Mouse (Mus musculus): ENCODE data around the gene Tbc1d24.

The Tbc1d24 gene

GRCm38 (mm10) chr17:24205284-24205888, at the start of gene Tbc1d24:
Gene Tbc1d24 (minus strand): TSS chr17:24205562.
- peak; percentile 91 for DNase-seq

- DNase-seq, result no peak
Measured at GRCm38 (mm10) chr17:24252329-24252728, 47.0 kb upstream of the Tbc1d24 start.

GRCm38 (mm10) chr17:24251320-24252069, 46.1 kb upstream of the Tbc1d24 start, which contains the start of gene Ccnf:
Gene Ccnf (minus strand): TSS chr17:24251484.
- DNase-seq, result peak; percentile 93

- DNase-seq, result no peak
Measured at GRCm38 (mm10) chr17:24250988-24251319, 45.6 kb upstream of the Tbc1d24 start.

- DNase-seq, result no peak
Measured at GRCm38 (mm10) chr17:24248641-24249040, 43.3 kb upstream of the Tbc1d24 start.

GRCm38 (mm10) chr17:24244061-24244460, 38.7 kb upstream of the Tbc1d24 start:
- DNase-seq, result no peak

- DNase-seq, result peak; percentile 47
Measured at GRCm38 (mm10) chr17:24243311-24243969, 38.1 kb upstream of the Tbc1d24 start.

- no peak for DNase-seq
Measured at GRCm38 (mm10) chr17:24236921-24237320, 31.6 kb upstream of the Tbc1d24 start.

- DNase-seq, result no peak
Measured at GRCm38 (mm10) chr17:24236479-24236878, 31.1 kb upstream of the Tbc1d24 start.

- DNase-seq, result no peak
Measured at GRCm38 (mm10) chr17:24227941-24228340, 22.6 kb upstream of the Tbc1d24 start.

- no peak for DNase-seq
Measured at GRCm38 (mm10) chr17:24226721-24227120, 21.4 kb upstream of the Tbc1d24 start.

GRCm38 (mm10) chr17:24225851-24226250, 20.5 kb upstream of the Tbc1d24 start:
- no peak for DNase-seq

GRCm38 (mm10) chr17:24224741-24225140, 19.4 kb upstream of the Tbc1d24 start:
- no peak for DNase-seq

- DNase-seq, result no peak
Measured at GRCm38 (mm10) chr17:24223513-24223912, 18.2 kb upstream of the Tbc1d24 start.

- DNase-seq, result no peak
Measured at GRCm38 (mm10) chr17:24222653-24223052, 17.3 kb upstream of the Tbc1d24 start.

GRCm38 (mm10) chr17:24220435-24221411, 15.4 kb upstream of the Tbc1d24 start, which contains the start of gene Tedc2:
Gene Tedc2 (minus strand): TSS chr17:24220851.
- peak; percentile 98 for DNase-seq

GRCm38 (mm10) chr17:24216836-24217235, 11.5 kb upstream of the Tbc1d24 start:
- no peak for DNase-seq

GRCm38 (mm10) chr17:24213186-24213585, 7.8 kb upstream of the Tbc1d24 start:
- no peak for DNase-seq

- no peak for DNase-seq
Measured at GRCm38 (mm10) chr17:24212441-24213018, 7.2 kb upstream of the Tbc1d24 start.

- DNase-seq, result peak; percentile 52
Measured at GRCm38 (mm10) chr17:24211631-24212440, 6.5 kb upstream of the Tbc1d24 start.

- no peak for DNase-seq
Measured at GRCm38 (mm10) chr17:24210591-24210990, 5.2 kb upstream of the Tbc1d24 start.

- no peak for DNase-seq
Measured at GRCm38 (mm10) chr17:24209916-24210240, 4.5 kb upstream of the Tbc1d24 start.

Data from kidney, adult 18-20 months (tissue).